Mouse (Mus musculus): ENCODE data around the gene Syt2. TPM values are rescaled to one million over a fixed set of nuclear protein-coding genes. Genes with fewer than 3 reads are reported as not detected.
A peak's percentile ranks its signal among the peaks of the same experiment; 100 is the strongest.

The Syt2 gene
- polyA plus RNA-seq, 1 experiment from 2014 or later = 0.48 TPM

DNA sequence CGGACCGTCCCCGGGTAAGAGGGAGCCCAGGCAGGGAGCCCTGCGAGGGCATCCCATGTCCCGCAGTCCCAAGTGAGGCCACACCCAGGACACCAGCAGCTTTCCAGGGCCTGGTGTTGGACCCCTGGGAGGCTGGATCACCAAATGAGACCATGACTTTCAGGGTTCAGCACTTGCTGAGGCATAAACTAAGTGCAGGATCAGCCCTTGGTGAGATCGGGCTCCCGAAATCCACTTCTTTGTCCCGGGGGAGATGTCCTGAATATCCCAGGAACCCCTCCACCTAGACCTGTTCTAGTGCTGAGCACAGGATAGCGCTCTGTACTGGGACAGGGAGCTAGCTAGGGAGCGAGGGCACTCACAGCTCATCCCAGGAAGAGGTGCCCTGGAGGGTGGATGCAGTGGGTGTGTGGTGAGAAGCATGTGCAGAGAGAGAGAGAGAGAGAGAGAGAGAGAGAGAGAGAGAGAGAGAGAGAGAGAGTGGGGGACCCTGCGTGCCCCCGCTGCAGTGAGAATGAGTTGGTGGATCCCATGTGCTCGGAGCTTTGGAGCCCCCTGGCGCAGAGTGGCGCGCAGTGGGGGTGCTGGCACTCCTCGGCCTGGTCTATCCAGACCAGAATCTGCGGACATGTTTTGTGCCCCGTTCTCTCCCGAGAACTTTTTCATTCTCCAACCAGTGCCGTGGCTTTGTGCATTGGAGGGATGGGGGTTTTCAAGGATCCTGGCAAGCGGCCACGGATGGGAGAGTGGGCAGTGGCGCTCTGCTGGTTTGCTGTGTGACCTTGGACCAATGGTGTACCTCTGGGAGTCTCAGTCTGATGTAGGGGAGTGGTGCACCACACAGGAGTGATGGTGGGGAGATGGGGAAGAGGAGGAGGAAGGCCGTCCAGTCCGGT is 63.2 kb downstream of the Syt2 start:
- peaks cover 24% of the 10 kb centered on the region for H3K27me3 ChIP-seq (replicated peaks; ENCODE audit: control insufficient read depth, insufficient read depth, low read length)

GRCm38 (mm10) chr1:134711061-134711460 is 64.6 kb downstream of the Syt2 start:
- H3K9me3 ChIP-seq (ENCODE audit: control insufficient read depth) = no peaks in the 10 kb centered on the region
- 72% methylated on average over 7 of the region's 7 CpGs for WGBS
- peaks cover 2% of the 10 kb centered on the region for H3K4me1 ChIP-seq (replicated peaks; ENCODE audit: control insufficient read depth, insufficient read depth, low read length)
- no peak overlapping the region for H3K4me2 ChIP-seq (replicated peaks; ENCODE audit: low read depth)
- no peak for ATAC-seq
- H3K4me3 ChIP-seq (ENCODE audit: low read depth, low read length) = no peak overlapping the region
- H3K36me3 ChIP-seq (ENCODE audit: control insufficient read depth, insufficient read depth) = no peaks in the 10 kb centered on the region
- no peak overlapping the region for H3K27ac ChIP-seq (ENCODE audit: low read depth, low read length)
- H3K9ac ChIP-seq (ENCODE audit: low read depth, low read length) = no peak overlapping the region
- TF ChIP-seq CTCF (IDR thresholded peaks at IDR 0.05; ENCODE audit: low read depth) = no peak
- H3K27me3 ChIP-seq (replicated peaks; ENCODE audit: control insufficient read depth, insufficient read depth, low read length) = peaks cover 24% of the 10 kb centered on the region

More for the DNA sequence above, 63.2 kb downstream of the Syt2 start:
- no peak overlapping the region for H3K27ac ChIP-seq (ENCODE audit: low read depth, low read length)
- WGBS = 35% methylated on average over 26 of the region's 26 CpGs
- peak overlapping the region; percentile 42 for H3K4me3 ChIP-seq (ENCODE audit: low read depth, low read length)
- H3K36me3 ChIP-seq (ENCODE audit: control insufficient read depth, insufficient read depth) = no peaks in the 10 kb centered on the region
- peaks cover 2% of the 10 kb centered on the region for H3K4me1 ChIP-seq (replicated peaks; ENCODE audit: control insufficient read depth, insufficient read depth, low read length)
- peak overlapping the region; percentile 76 for H3K4me2 ChIP-seq (replicated peaks; ENCODE audit: low read depth)
- no peak overlapping the region for H3K9ac ChIP-seq (ENCODE audit: low read depth, low read length)
- TF ChIP-seq CTCF (IDR thresholded peaks at IDR 0.05; ENCODE audit: low read depth) = peak; percentile 24; the same call in 1 of the 2 replicates
- no peak for ATAC-seq
- H3K9me3 ChIP-seq (ENCODE audit: control insufficient read depth) = no peaks in the 10 kb centered on the region

DNA sequence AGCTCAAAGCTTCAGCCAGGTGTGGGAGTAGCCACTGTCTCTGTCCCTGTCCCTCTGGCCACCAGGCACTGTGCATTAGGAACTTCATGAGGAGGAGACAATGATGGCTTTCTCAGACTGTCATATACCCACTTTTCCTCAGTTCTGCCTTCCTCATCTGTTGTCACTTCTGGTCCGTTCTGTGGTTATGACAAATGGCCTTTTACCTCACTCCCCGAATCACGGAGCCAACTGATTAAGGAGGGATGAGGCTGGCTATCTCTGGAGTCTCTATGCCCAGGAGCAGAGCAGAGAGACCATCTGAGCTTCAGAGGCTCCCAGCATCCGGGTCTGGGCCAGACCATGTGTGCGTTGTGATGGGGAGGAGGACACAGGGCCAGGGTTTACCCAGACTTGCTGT is 65.2 kb downstream of the Syt2 start:
- Histone ChIP-seq H3K9me3 (ENCODE audit: control insufficient read depth) (no peaks in the 10 kb centered on the region), H3K9ac (ENCODE audit: low read depth, low read length) (no peak overlapping the region), H3K4me1 (replicated peaks; ENCODE audit: control insufficient read depth, insufficient read depth, low read length) (peaks cover 2% of the 10 kb centered on the region), H3K4me3 (ENCODE audit: low read depth, low read length) (no peak overlapping the region), H3K4me2 (replicated peaks; ENCODE audit: low read depth) (no peak overlapping the region), H3K27ac (ENCODE audit: low read depth, low read length) (no peak overlapping the region), H3K36me3 (ENCODE audit: control insufficient read depth, insufficient read depth) (no peaks in the 10 kb centered on the region), H3K27me3 (replicated peaks; ENCODE audit: control insufficient read depth, insufficient read depth, low read length) (peaks cover 24% of the 10 kb centered on the region)
- no peak for TF ChIP-seq CTCF (IDR thresholded peaks at IDR 0.05; ENCODE audit: low read depth)
- whole genome bisulfite sequencing = 63% methylated on average over 5 of the region's 5 CpGs
- no peak for ATAC-seq

DNA sequence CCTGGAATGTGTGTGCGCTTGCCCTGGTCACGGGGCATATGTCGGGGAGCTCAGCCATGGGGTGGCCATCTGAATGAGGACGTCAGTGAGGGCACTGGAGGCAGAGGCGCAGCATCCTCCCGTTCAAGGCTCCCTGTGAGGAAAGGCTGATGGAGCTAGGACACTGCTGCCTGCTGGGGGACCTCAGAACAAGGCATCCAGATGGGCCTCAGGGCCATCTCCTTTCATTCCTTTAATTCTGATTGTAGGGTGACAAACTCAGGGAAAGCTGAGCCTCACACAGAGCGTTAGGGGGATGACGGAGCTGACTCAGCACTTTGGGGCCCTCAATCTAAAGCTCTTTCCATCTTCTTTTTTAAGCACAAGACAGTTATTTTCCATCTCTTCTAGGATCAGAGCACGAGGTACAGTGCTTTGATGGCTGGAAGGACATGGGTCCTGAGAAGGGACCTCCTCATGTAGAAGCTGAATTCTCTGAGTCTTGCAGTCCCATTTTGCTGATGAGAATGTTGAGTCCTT is 66.4 kb downstream of the Syt2 start:
- peaks cover 2% of the 10 kb centered on the region for H3K4me1 ChIP-seq (replicated peaks; ENCODE audit: control insufficient read depth, insufficient read depth, low read length)
- no peak for ATAC-seq
- H3K4me3 ChIP-seq (ENCODE audit: low read depth, low read length) = no peak overlapping the region
- peaks cover 21% of the 10 kb centered on the region for H3K27me3 ChIP-seq (replicated peaks; ENCODE audit: control insufficient read depth, insufficient read depth, low read length)
- no peak overlapping the region for H3K9ac ChIP-seq (ENCODE audit: low read depth, low read length)
- H3K4me2 ChIP-seq (replicated peaks; ENCODE audit: low read depth) = no peak overlapping the region
- H3K9me3 ChIP-seq (ENCODE audit: control insufficient read depth) = no peaks in the 10 kb centered on the region
- no peak overlapping the region for H3K27ac ChIP-seq (ENCODE audit: low read depth, low read length)
- WGBS = 80% methylated on average over 9 of the region's 9 CpGs
- no peak for TF ChIP-seq CTCF (IDR thresholded peaks at IDR 0.05; ENCODE audit: low read depth)
- H3K36me3 ChIP-seq (ENCODE audit: control insufficient read depth, insufficient read depth) = no peaks in the 10 kb centered on the region

DNA sequence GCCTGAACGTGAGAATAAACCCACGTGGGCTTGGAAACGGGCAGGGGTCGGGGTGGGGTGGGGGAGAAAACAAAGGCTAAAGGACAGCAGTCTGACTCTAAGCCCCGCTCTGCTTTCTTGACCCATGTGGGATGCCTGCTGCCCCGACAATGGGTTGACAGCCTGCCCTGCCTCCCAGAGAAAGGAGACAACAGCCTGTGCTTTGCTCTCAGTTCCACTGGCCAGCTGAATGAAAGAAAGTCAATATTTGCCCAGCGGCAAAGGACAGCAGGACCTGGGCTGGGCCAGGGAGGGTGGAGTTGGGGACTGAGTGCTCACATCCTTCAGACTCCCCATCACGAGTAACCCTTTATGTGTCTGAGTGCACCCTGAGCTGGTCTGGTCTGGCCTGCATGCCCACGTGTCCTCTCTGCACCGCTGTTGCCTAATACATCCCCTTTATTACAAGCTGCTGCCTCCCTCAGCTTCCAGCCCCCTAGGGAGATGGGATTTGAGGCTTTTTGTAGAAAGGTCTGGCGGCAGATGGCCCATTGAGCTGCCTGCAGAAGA is 67.0 kb downstream of the Syt2 start:
- 0 out of 2 replicates have a peak overlapping the region, but pooled peaks have one; percentile 7 for H3K9ac ChIP-seq (ENCODE audit: low read depth, low read length)
- no peak overlapping the region for H3K4me2 ChIP-seq (replicated peaks; ENCODE audit: low read depth)
- H3K36me3 ChIP-seq (ENCODE audit: control insufficient read depth, insufficient read depth) = no peaks in the 10 kb centered on the region
- H3K27ac ChIP-seq (ENCODE audit: low read depth, low read length) = no peak overlapping the region
- WGBS = 27% methylated on average over 11 of the region's 11 CpGs
- H3K27me3 ChIP-seq (replicated peaks; ENCODE audit: control insufficient read depth, insufficient read depth, low read length) = peaks cover 16% of the 10 kb centered on the region
- no peak for TF ChIP-seq CTCF (IDR thresholded peaks at IDR 0.05; ENCODE audit: low read depth)
- 0 out of 2 replicates have a peak, but pooled peaks have one; percentile 38 for ATAC-seq
- H3K4me1 ChIP-seq (replicated peaks; ENCODE audit: control insufficient read depth, insufficient read depth, low read length) = peaks cover 2% of the 10 kb centered on the region
- H3K4me3 ChIP-seq (ENCODE audit: low read depth, low read length) = no peak overlapping the region
- H3K9me3 ChIP-seq (ENCODE audit: control insufficient read depth) = no peaks in the 10 kb centered on the region

- Histone ChIP-seq H3K36me3 (ENCODE audit: control insufficient read depth, insufficient read depth) (no peaks in the 10 kb centered on the region), H3K4me1 (replicated peaks; ENCODE audit: control insufficient read depth, insufficient read depth, low read length) (peaks cover 2% of the 10 kb centered on the region), H3K4me2 (replicated peaks; ENCODE audit: low read depth) (no peak overlapping the region), H3K4me3 (ENCODE audit: low read depth, low read length) (no peak overlapping the region), H3K27me3 (replicated peaks; ENCODE audit: control insufficient read depth, insufficient read depth, low read length) (peaks cover 11% of the 10 kb centered on the region), H3K27ac (ENCODE audit: low read depth, low read length) (no peak overlapping the region), H3K9ac (ENCODE audit: low read depth, low read length) (no peak overlapping the region), H3K9me3 (ENCODE audit: control insufficient read depth) (no peaks in the 10 kb centered on the region)
- 70% methylated on average over 8 of the region's 8 CpGs for WGBS
- no peak for TF ChIP-seq CTCF (IDR thresholded peaks at IDR 0.05; ENCODE audit: low read depth)
- ATAC-seq = no peak
Observed at GRCm38 (mm10) chr1:134714166-134714565, 67.7 kb downstream of the Syt2 start.

Data from intestine, postnatal 0 days (tissue).